Mouse (Mus musculus): ENCODE data around the gene Smim27.

Gene Smim27

DNA sequence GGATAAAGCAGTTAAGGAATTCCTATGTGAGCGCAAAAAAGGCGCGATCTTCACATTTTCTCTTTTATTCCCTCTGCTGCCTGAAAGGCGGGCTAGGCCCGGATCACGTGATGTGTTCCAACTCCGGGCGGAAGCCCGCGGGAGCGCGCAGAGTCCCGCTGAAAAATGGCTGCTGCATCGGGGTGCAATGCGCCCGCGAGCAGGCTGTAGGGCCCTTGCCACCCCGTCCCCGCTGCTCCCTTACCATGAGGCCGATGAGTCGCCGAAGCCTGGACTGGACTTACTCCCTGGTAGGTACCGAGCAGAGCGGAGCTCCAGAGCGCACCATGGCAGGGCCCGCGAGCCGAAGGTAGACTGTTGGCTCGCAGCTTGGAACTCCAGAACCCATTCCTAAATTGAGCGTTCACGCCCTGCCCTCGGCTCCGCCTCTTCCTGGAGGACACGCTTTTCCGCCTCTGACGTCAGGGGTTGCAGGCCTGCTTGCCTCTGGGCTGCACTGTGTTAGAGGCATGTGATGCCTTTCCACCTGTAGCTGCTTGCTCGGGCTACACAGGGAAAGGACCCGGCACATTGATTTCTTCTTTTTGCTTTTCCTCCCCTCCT lies at the start of gene Smim27, which contains the start of gene Topors:
Smim27 (plus strand) TSS at position 150 of the 603 bp plus-strand sequence.
Topors (minus strand) TSS at position 421 of the 603 bp plus-strand sequence.
- DNase-seq: peak; percentile 96

DNA sequence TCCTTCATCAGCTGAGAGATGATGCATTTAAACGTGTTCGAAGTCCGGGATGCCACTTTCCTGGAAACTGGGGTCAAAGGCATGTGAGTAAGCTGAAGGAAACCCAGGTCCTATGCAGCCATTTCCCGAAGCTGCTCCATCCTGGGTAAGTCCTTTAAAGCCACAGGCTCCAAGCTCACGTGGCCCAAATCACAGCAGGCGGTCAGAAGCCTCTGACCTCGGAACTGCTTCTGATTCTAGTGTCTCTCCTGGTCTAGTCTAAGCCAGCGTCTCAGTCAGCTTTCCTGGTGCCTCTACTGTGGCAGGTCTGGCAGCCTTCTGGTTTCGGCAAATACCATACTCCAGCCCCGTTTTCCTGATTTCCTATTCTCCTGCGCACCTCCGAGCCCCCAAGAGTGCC lies 48.9 kb upstream of the Smim27 start:
- no peak for DNase-seq

DNA sequence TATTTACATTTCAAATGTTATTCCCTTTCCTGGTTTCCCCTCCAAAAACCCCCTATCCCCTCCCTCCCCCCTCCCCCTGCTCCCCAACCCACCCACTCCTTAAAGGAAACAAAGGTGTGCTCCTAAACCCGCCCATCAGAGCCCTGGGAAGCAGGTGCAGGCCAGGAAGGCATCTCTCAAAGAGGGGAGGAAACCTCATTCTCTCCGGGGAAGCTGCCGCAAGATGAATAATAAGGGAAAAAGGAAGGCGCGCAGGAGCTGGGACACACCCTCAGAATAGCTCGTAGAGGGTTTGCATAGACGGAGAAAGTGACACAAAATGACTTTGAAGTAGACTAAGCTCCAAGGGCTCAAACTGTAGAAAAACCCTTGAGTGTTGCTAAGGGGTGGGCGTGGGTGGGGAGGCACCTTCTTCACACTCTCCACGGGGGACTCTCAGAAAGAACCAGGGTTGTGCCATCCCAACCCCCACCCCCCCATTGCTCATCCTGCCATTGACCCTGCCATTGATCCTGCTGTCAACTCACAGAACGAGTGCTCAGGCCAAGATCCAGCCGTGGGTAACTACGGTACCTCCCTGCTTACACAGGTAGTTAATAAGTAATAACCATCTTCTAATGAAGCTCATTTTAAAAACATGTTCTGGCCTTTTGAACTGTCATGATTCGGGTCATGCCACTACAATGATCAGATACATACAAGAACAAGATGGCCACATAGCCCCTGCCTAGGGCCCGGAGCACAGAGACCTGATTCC lies 48.2 kb upstream of the Smim27 start:
- DNase-seq: no peak

DNA sequence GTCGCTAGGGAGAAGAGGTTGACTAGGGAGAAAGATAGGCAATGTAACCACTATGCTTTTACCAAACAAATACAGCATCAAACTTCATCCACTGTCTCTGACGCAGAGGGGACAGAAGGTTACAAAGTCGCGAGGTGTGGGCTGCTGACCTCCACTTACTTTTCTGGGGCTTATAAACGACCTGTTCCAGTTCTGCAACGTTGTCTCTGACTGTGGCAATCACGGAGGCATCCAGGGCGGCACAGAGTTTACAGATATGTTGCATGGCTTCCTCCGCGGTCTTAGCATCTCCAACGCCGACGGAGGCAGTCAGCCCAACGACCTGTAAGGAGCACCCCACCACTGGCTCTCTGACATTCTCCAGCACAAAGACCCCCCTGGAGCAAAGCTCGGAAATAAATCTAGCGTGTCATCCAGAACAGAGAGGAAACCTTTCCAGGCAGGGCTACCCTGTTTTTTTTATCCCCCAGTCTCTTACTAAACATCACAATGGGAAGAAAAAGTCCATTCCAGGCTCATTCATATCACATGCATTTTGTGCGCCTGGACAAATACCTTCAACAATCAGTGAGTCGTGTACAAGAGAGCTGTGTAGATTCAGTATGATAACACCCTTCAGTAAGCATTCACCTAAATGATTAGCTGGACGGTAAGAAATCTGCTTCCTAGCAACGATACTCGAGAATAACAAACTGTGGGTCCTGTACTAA lies 47.3 kb upstream of the Smim27 start:
- no peak for DNase-seq

DNA sequence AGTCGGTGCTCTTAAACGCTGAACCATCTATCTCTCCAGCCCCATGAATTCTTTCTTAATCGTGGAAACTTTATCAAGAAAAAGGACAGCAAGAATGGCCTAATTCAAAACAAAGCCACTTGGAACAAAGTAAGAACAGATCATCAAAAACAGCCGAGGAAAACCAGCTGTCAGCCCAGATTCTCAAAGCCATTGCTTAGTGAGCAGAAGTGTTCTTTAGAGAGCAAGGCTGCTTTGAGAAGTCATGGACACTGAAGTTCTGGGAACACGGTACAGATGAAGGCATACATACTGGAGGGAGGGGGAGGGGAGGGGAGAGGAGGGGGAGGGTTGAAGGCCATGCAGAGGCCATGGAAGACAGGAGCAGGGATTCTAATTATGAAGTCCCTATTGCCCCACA lies 43.3 kb upstream of the Smim27 start:
- no peak for DNase-seq

DNA sequence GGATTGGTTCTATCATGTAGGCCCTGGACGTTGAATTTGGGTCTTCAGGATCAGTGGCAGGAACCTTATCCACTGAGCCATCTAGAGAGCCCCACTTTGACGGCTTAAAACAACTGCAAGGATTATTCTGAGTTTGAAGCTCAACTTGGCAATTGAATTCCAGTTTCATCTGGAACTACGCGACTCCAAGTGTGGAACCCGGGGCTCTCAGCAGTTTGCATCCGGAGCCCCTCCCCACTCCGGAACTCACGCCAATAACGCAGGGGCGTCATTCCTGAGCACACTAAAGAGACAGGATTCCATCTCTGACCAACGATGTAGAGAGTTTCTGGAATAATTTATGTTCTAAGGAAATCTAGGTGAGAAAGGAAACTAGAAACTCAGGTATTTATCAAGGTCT lies 42.2 kb upstream of the Smim27 start:
- no peak for DNase-seq

DNA sequence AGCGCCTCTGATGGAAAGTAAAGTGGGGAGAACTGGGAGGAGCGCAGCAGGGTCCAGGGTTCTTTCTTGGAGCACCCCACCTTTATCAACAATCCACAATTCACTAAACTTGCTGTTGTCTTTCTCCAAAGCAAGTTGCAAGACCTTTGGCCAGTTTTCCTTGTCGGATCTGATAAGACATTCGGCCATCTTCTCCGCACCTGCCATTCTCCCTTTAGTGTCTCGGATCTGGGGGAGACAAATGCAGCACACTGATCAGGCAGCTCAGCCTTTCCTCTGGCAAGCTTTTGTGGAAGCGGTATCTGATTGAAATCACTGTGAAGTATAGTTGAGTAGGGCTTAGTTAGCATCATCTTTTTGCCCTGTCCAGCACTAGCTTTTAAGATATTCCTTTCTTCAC lies 41.5 kb upstream of the Smim27 start:
- no peak for DNase-seq

DNA sequence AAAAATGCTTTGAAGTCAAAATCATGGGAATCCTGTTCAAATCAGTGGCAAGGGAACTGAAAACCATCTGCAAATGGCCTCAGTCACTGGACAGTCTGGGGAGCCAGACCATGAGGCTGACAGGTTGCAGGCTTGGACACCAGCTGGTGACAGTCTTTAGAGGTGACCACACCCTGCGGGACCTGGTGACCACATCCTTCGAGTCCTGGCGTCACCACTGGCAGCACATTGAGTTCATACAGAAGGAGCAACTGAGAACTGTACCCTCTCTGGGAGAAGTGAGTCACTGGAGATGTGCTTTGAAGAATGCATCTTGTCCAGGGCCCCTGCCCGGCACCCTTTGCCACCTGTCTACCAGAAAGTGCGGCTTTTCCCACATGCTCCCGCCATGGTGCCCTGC lies 39.7 kb upstream of the Smim27 start:
- DNase-seq: no peak

DNA sequence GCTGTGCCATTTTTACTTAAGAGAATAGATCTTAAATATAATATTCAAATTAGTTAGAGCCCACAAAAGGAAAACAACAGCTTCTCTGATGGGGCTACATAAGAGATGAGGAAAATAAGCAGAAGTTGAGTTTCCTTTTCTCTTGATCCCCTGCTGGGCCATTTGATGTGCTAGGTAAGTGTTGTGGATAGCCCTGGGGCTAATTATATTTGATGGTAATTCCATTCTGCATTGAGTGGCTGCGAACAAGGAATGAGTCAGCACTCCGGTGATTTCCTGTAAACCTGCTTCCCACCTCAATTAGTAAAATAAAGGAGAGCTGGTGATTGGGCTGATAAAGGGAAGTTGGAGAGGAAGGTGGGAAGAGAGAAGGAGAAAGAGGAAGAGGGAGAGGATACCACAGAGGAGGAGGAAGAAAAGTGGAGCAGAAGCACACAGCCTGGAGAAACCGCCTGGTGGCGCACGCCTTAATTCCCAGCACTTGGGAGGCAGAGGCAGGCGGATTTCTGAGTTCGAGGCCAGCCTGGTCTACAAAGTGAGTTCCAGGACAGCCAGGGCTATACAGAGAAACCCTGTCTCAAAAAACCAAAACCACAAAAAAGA lies 36.2 kb upstream of the Smim27 start:
- no peak for DNase-seq

DNA sequence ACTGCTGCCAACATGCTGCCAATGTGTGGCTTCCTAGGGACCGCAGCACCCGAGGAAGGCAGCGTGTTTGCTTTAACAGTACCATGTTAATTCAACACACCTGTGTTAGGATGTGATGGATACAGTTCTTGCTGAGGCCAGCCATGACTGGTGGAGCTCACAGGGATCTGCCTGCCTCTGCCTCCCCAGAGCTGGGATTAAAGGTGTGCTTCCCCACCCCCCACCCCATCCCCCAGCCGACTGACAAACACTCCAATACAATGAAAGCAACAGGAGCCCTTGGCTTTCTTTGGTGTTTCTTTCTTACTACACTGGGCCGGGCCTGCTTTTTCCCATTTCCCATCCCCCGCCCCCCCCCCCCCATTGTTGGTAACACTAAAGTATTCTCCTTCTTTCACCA lies 35.1 kb upstream of the Smim27 start:
- DNase-seq: no peak

DNA sequence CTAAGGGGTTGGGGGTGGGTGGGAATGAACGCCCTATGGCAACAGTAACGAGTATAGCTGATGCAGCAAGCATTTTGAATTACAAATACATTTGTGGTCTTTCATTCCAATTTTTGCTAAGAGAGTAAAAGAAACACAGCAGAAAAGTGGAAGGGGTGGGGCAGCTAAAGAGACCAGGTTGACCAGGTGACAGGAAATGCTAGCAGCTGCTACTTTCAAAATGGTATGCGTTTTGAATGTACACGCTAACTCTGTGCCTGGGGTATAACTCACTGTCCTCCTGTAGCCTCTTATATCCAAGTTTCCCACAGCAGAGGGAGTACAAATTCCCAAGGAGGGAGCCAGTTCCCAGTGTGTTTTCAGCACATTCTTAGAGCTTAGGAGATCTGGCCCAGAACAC lies 32.5 kb upstream of the Smim27 start:
- DNase-seq: no peak

DNA sequence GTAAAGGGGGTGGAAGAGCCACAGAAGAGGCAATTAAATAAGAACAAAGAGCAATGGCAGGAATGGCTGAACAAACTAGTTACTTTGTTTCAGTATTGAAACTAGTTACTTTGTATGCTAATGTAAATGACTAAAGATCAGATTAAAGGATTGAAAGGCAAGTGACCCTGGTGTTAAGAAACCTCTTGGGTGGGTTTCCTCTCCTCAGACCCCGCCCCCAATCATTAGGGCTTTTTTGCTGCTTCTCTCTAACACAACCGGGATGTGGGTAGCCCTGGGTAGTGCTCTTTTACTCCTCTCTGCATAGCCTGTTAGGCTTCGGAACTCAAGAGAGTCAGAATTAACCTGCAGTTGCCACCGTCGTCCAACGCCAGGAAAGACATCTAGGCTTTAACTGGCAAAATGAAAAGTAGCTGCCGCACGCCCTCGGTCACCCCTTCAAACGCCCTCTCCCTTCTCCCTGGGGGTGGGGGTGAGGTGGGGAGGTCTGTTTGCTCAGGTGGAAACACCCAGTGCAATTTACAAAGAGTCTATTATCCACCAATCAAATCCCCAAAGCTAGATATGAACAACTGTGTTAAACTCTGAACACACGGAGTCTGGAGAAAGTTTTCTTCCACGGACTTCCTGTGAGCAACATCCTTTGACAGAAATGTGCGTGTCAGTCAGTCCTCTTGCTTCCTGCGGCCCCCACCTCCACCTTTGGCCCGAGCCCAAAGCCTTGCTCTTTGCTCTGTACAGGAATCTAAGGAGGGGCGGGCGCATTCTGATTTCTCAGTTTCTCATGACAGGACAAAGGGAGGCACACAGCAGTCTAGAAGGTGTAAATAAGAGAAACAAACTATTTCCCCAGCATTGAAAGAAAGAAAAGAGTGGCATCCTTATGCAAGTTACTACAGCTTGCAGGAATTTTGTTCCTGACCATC lies 30.6 kb upstream of the Smim27 start:
- peak; percentile 76 to 81 for DNase-seq

DNA sequence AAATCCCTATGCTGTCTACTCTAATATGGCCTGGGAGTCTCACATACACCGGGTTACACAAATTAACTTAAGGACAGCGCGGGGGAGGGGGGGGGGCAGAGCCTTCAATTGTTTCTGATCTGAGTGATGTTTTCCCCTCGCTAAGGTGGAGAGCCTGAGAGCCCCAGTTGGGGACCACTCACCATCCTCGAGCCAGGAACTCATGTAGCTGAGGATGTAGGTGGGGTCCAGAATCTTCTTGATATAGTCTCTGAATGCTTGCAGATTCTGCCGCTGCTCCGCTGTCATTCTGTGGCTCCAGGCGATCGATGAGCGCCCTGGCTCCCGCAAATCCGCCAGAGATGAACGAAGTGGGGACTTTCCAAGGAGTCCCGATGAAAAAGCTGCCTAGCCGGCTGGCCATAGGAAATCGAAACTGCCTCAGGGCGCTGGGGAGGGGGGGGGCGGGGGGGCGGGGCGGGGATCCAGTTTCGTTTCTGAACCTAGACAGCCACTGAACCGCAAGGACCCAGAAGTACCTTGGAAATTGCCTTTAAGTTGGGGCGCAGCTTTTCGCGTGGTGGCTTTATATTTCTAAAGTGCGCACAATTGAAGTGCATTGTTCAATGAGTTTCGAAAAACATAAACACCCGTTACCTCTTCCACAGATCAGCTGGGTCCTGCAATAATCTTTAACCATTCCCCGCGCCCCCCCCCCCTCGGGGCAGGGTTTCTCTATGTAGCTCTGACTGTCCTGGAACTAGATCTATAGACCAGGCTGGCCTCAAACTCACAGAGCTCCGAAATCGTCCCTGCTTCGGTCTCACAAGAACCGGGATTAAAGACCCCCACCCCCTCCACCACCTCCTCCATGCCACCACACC lies 29.7 kb upstream of the Smim27 start, which contains the start of gene Ddx58:
Ddx58 (minus strand) TSS at position 420 of the 863 bp plus-strand sequence.
- peak; percentile 43 to 47 for DNase-seq

DNA sequence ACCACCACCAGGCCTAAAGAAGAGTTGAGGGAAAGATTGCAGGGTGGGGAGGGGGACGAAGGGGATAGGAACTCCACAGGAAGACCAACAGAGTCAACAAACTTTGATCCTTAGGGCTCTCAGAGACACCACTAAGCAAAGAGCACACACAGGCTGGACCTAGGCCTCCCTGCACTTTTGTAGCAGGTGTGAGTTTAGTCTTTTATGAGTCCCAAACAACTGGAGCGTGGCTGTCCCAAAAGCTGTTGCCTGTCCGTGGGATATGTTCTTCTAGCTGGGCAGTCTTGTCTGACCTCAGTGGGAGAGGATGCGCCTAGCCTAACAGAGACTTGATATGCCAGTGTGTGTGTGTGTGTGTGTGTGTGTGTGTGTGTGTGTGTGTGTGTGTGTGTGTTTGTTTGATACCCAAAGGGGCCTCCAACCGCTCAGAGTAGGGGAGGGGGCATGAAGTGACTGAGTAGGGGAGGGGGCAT lies 29.1 kb upstream of the Smim27 start:
- DNase-seq: no peak

DNA sequence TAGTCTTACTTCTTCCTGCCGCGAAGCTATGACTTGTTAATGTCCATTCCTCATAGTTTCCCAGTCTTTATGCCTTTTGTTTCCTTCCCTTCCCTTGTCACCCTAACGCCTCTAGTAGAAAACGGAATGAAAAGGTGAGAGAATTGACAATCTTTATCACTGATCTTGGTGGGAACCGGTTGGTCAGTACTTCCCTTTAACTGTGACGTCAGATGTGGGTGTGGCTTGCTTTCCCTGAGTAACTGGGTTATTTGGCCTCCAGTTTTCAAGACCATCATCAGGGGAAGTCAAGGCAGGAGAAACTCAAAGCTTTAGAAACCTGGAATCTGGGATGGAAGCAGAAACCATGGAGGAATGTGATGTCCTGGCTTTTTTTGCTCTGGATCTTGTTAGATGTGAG lies 27.5 kb upstream of the Smim27 start:
- DNase-seq: no peak

DNA sequence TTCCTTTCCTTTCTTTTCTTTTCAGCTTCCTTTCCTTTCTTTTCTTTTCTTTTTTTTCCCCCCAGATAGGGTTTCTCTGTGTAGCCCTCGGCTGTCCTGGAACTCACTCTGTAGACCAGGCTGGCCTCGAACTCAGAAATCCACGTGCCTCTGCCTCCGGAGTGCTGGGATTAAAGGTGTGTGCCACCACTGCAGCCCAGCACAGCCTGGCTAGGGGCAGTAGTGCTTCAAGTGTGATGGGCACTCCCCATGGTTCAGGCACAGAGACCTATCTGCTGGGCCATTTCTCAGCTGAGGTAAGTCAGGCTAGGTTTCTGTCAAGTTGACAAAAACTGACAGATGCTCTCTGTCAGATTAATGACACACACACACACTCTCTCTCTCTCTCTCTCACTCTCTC lies 26.4 kb upstream of the Smim27 start:
- no peak for DNase-seq

DNA sequence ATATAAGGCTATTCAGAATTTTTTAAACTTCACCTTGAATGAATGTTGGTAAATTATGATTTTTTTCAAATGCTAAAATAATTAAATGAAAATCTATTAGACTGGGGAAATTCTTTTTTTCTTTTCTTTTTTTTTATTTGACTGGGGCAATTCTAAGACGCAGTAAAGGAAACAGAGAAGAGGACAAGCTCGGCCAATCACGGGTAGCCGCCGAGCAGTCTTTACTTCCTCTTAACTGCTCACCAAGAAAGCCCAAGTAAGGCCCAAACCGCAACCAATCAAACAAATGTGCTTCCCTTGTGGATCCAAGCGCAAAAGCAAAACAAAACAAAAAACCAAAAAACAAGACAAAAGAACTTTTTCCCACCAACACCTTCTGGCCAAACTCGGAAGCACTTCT lies 25.3 kb upstream of the Smim27 start:
- DNase-seq: no peak

DNA sequence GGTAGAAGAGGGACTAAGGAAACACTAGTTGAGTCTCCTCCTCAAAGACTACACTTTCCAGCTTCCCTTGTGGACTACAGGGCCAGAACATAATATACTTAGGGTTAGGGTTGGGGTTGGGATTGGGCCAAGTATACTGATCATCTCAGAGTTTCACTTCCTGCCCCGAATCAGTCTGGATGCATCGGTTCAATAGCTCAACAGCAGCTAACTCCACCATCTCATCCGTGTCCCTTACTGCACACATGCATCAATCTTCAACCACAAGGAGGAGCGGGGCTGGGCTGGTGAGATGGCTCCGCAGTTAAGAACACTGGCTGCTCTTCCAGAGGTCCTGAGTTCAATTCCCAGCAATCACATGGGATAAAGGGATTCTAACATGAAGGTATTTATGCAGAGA lies 18.4 kb upstream of the Smim27 start:
- no peak for DNase-seq

DNA sequence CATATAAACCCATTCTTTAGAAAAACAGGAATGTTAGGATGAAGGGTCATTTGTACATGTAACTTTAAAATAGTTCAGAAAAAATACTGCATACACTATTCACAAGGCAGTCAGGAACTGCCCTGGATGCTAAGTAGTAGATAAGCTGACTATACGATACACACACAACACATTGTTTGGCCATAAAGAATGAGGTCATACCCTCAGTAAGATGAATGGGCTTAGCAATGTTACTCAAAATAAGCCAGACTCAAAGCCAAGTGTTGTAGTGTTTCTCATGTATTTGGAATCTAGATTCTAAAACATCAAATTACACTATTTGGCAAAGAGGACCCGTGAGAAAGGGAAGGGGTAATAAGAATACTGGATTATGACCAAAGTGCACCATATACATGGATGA lies 15.6 kb upstream of the Smim27 start:
- DNase-seq: no peak

DNA sequence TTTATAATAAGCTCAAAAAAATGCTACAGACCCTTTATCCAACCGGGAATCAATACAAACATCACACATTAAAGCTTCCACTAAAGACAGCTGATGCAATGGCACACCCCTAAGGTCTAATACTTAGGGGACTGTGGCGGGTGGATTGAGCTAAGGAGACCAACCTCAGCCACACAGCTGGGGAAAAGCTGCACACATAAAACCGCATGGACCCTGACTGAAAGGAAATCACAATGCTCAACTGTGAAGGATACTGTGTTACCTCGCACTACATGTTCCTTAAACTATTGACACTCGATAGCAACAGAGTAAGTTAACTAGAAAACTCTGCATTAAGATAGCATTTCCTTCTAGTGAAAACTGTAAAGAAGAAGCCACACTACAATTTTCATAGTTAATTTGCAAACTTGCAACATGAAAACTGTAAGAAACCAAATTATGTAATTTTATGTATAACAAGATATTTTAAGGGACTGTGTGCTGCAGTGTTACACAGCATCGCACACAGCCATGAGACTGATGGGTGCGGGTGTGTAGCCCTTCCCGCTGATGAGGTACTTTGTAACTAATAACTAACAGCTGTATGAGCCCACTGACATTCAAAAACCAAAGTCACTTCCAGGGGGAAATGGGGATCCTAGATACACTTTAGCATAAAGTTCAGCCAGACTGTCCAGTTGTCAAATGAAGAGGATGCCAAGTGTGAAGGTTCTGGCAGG lies 14.8 kb upstream of the Smim27 start:
- no peak for DNase-seq

DNA sequence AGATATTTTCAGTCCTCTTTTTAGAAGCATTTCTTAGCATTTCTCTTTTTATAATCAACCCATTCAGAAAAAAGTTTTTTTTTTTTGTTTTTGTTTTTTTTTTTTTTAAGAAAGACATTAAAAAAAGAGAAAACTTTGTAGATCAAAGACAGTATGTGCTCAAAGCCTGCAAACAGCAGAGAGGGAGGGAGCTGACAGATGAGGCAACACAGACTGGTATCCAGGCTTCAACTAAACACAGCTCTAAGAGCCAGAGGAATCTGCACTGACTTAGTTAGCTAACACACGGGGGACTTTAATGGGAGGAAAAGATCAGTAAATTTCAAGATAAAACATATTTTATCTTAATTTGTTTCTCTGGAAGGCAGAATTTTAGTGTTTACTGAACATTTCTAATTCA lies 5.1 kb upstream of the Smim27 start:
- peak in 1 of 2 experiments; percentile 26 for DNase-seq

All from lung, postnatal 4 days (tissue).